Mouse (Mus musculus): ENCODE results near the gene Kirrel3.

Gene Kirrel3

DNA sequence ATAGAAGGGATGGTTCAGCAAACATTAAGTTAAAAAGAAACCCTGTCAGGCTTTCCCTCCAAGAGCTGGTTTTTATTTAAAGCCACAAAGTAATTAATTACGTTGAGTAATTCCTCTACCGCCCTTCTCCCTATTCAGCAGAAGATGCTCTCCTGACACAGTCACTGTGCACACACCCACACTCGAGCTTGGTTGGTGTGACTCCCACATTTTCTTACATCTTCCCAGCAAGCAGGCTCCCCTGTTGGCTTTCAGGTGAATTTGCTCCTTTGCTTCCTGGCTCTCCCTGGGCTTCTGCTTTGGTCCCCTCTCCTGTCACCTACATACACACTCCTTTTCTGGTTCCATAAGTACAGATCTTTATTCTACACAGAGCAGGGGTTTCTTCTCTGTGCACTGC lies 203.7 kb downstream of the Kirrel3 start:
- no peak for DNase-seq (ENCODE audit: low read depth, low spot score)

DNA sequence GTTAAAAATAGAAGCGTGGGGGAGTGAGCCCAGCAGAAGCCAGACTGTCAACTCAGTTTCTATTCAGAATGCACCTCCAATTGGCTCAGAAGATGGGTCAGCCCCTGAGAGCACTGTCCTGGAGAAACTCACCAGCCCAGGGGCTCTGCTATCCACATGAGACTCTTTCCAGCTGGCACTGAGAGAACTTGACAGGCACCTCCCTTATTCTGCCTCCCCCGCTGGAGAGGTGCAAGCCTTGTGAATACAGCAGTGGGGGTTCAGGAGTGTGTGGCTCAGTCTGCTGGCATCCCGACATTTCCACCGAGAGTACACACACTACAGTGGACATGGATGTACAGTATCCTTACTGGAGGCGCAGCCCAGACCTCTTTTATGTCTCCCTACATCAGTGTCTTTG lies 210.0 kb downstream of the Kirrel3 start:
- DNase-seq (ENCODE audit: low read depth, low spot score) = no peak

DNA sequence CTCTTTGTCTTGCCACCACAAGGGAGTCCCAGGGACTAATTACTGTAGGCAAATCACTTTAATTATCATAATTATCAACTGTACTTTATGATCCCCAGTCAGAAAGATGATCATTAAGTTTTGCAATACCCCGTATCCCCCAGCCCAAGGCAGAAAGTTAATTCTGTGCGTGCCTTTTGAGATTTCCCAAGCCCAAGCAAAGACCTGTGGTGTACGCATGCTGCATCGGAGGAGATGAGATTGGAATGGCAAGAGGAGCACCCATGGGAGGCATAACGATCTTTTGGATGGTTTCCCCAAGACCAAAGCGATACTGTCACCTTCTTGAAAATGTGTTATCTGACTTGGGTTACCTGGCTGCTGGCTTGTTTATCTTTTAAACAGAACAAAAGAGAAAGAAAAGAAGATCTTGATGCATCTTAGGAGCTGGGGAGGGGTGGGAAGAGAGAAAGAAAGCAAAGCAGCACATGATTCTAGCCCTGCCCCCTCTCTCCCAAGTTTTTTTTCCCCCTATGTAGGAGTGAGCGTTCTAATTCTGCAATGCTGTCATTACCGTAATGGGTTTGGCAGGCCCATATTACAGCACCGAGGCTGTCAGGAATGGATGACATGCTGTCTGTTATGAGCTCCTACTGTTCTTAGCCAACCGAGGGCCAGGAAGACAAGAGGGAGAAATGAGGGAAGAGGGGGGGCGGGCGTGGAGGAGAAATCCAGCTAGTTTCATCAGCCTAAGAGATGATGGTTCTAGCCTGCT lies 218.0 kb downstream of the Kirrel3 start:
- no peak for DNase-seq (ENCODE audit: low read depth, low spot score)

DNA sequence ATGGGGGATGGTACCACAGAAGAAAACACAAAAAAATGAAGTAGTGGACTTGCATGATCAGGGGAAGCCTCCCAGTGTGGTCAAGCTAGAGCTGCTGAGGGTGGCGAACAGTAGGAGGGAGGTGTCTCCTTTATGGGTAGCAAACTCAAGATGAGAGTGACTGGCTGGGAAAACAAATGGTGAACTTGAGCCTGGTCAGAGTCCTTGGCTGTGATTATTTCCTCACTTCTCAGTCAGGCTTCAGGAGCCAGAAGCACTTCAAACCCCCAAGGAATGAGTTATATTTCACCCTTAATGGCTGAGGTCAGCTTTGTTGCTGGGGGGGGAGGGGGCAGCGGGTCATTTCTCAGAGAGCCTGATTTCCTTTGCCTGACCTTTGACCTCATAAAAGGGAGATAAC lies 218.7 kb downstream of the Kirrel3 start:
- DNase-seq (ENCODE audit: low read depth, low spot score) = no peak

DNA sequence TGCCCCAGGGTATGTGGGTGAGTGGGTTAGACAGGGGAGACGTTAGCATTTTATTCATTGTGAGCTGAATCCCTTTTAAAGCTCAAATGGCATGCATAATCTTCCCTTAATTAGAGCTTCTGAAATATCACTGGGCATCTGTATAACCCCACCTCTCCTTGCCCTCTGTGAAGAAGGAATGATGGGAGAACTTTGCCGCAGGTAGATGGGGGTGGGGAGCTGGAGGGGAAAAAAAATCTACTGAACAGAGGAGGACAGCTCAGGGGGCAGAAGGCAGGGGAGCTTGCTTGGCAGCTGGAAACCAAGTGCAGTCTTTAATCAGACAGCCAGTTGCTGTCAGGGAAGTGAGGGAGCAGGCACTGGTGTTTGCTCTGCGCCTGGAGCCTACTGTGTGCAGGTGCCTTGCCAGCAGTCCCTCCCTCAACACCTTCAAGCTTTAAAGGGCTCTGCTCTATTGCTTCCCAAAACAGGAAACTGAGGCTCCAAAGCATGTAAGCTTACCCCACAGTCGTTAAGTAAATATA lies 220.7 kb downstream of the Kirrel3 start:
- no peak for DNase-seq (ENCODE audit: low read depth, low spot score)

DNA sequence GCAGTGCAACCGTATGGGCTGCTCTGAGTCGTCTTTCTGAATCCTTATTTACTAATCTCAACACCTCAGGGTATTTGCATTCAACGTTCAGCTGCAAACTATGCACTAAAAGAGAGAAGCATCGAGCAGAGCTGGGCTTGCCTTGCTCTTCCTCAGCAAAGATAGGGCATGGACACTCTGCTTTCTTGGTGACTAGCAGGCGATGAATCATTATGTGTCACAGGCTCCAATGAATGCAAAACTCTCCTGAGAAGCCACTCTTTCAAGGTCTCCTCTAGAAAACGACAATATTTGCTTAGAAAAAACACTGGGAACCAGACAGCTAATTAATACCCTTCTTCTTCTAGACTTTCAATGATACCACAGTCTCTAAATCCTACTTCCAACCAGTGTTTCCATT lies 223.0 kb downstream of the Kirrel3 start:
- DNase-seq (ENCODE audit: low read depth, low spot score) = no peak

DNA sequence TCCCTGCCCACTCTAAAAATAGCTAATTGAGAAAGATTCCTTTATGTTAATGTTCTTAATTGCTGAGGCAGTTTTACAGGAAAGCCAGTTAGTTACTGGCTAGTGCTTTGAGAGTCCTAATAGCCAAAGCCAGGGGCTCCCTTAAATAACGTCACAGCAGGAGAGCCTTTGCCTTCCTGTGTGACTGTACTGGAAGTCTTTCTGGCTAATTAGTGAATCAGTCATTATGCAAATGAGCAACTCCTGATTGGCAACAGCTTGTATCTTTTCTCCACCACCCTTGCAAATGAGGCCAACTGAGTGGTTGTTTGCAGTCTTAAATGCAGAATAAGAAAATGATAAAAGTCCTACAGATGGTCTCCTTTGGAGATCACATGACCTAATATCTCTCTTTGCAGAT lies 226.3 kb downstream of the Kirrel3 start:
- DNase-seq (ENCODE audit: low read depth, low spot score) = no peak

DNA sequence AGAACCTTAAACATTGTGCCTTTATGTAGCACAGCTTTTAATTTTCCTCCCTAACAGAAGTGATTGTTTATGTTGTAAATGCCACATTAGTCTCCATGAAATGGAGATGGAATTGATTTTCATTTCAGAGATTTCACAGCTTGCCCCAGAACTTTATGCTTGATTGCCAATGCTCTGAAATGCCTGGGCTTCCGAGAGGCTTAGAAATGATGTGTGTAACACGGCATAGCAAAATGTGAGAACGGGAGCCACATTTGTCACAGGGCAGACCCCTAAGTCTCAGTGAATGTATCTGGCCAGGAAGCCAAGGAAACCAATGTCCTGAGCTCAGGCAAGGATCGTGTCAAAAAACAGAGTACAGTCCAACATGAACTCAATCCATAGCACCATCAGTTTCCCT lies 227.3 kb downstream of the Kirrel3 start:
- DNase-seq (ENCODE audit: low read depth, low spot score) = no peak

DNA sequence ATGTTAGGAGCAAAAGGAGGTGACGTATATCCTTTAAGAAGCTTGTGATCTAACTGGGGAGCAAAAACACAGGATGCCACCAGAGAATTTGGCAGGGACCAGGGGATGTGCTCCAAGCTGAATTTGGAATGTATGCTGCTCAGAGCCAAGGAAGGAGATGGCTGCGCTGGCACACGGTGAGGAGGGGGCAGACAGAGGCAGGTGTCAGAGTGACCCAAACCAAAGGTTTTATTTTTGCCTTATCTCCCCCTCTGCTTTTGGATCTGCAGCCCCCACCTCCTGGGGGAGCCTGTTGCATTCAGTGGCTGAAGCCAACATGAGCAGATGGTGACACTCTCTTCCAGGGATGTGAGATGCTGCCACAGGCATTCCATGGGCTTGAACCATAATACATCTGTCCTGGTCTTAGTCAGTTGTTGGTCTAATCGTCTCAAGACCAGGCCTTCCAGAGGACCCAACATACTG lies 227.8 kb downstream of the Kirrel3 start:
- no peak for DNase-seq (ENCODE audit: low read depth, low spot score)

DNA sequence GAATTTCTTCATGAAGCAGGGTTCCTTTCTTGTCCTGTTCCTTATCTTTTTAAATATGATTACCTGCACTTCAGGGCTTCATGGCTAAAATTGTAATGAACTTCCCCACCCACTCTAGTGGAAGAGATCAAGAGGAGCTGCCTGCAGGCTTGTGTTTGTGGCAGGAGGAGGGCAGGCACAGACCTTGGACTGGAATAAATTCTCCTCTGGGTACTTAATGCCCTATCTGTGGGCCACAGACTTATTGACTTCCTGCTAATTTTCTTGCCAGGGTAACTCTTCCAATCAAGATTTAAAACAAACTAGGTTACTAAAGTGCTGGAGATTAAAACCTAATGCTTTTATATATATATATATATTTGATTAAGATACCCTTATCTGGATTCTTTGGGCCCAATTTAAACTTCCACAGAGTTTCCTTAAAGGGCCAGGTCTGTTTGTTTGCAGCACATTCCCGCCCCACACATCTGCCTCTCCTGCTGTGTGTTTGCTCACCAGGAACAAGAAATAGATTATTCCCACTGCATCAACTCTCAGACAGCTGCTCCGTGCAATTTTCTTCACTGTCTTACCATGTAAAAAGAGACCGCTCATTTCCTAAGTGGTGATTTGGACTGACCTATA lies 229.4 kb downstream of the Kirrel3 start:
- DNase-seq (ENCODE audit: low read depth, low spot score) = no peak

DNA sequence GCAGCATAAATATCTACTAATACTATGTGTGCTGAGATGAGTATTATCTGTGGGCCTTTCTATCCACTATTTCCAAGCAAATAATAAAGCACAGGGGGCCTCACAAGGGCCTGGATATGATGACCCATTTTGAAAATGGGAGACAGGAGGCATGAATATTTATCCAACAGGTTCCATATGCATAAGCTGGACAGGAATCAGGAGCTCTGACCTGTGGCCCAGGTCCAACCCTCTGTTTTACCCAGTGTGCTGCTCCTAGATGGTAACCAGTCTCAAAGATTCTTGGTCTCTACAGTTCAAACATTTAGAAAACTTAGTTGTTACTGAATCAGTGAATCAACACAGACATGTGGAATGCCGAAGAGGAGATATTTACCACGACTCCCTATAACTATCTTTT lies 230.8 kb downstream of the Kirrel3 start:
- no peak for DNase-seq (ENCODE audit: low read depth, low spot score)

DNA sequence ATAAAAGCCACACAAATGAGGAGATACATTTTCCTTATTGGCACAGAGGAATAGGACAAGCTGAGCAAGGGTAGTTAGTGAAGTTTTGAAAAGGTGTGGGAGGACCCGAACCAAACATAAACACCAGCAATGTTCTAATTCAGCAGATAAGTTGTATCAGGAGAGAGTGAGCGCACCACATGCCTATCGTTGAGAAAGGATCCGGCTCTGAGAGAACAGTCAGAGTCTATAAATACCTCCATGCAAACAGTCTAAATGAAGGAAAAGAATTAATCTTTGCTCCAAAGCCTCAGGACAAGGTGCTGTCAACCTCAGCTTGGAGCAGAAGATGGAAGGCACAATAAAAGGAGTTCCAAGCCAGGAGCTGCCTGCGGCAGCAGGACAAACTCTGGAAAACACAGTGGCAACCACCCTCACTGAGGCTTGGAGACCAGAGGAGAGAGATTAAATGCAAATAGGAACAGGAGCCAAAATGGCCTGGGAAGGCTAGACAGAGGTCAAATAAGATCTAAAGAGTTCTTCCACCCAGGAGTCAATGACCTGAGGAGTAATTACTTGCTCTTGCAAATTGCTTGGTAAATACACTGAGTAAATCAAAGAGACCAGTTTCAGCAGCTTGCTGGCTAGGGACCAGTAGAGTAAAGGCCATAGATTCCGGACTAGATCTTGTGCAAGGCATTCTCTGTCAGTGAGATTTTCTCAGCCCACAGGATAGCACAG lies 235.9 kb downstream of the Kirrel3 start:
- no peak for DNase-seq (ENCODE audit: low read depth, low spot score)

DNA sequence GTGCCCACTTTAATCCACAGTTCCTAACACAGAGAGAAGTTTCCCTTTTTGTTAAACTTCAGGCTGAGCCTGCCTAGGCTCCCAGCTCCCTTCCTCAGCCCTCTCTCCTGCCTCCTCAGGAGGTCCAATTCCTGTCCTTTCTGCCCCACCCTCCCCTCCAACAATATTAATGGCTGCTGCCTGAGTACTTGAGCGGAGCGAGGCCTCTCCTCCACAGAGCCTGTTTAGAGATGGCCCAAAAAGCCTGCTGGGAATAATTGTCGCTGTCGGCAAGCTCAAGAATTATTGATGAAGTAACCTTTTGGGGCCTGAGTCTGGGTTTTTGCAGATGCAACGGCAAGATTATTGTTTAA lies 236.5 kb downstream of the Kirrel3 start:
- no peak for DNase-seq (ENCODE audit: low read depth, low spot score)

DNA sequence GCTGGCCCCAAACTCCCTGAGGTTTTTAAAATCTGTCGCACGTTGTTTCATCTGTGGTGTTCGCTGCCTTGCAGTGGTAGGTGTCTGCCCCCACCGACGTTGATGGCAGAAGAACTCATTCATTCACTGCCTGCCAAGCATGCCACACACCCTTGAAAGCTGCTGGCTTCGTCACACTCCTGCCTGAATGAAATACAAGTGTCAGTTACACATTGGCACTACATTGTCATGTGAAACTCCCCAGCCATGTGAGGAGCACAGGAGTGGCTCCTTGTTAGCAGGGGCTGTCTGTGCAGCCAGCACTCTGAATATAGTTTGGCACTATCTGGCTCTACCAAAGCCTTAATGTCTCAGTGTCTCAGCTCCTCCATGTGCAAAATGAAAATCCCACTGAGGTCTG lies 246.8 kb downstream of the Kirrel3 start:
- no peak for DNase-seq (ENCODE audit: low read depth, low spot score)

DNA sequence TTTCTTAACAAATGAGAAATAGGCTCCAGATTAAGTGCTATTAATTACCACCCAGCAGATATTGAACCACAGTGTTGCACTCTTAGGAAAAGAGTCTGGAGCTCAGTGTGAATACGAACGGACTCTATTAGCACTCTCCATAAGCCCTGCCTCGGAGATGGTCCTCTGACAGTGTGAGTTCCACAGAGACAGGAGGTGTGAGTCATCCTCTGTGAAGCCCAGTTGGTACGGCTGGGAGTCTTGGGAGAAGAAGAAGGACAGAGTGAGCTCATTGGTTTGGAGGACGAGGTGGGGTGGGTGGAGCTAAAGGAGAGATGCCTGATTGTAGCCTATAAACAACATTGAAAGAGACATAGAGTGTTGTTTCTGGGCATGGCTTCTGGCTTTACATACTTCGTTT lies 247.9 kb downstream of the Kirrel3 start:
- no peak for DNase-seq (ENCODE audit: low read depth, low spot score)

DNA sequence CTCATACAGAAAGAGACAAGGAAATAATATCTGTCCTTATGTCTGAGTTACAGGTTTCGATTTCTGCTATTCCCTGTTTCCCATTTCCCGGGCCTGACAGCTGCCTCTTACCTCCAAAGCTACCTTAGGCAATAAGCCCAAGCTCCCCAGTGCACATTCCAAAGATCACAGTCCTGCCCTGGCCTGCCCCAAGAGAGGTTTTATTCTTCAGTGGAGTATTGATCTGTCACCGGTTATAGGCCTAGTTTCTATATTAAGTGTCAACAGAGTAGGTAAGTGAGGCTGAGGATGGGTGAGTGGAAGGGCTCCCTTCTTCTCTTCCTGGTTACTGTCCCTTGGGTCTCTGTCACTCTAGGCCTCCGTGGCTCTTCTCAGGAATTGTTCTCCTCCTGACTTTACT lies 249.3 kb downstream of the Kirrel3 start:
- DNase-seq (ENCODE audit: low read depth, low spot score) = no peak

DNA sequence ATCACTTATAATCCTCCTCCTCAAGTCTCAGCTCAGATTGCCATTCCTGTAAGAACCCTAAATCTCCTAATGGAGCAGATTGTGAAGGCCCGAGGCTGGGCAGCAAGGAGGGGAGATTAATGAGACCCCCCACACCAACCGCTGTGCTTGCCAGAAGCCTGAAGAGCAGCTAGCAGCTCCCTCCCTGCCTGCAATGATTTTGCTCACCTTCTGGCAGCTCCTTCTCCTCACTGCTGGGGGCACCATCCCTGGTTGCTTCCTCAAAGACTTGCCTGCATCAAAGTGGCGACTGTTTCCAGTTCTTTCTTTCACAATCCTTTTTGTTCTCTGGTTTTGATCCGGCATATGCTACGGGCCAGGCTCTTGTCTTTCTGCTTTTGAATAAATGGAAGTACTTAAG lies 253.7 kb downstream of the Kirrel3 start:
- no peak for DNase-seq (ENCODE audit: low read depth, low spot score)

DNA sequence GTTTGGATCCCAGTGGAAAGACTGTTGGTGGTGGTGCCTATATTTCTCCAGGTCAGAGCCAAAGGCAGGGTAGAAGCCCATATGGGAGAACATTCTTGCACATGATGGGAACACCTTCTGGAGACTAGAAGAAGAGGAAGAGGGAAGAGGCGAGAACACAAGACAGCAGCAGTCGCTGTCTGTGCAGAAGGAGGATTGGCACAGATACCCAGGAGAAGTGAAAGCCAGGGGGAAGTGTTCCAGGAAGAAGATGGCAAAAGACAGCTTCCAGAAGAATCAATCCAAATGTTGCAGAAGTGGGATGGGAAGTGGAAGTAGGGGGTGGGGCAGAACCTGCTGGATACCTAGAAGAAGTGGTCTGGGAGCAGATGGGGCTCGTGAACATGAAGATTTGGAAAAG lies 255.1 kb downstream of the Kirrel3 start:
- DNase-seq (ENCODE audit: low read depth, low spot score) = no peak

DNA sequence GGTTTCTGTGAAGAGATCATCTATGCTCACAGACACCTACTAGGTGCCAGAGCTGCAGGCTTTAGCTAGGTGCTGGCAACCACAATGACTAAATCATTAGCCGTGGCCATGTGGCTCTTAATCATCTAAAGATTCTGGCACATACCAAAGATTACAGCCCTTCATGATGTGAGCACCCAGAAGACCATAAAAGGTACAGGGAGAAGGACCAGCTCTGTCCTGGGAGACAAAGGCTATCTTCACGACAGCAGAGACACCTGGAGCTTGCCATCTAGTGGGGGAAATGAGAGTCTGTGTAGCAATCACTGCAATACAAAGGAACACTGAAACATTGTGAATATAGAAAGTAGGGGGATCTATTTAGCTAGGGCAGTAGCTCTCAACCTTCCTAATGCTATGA lies 262.3 kb downstream of the Kirrel3 start:
- no peak for DNase-seq (ENCODE audit: low read depth, low spot score)

DNA sequence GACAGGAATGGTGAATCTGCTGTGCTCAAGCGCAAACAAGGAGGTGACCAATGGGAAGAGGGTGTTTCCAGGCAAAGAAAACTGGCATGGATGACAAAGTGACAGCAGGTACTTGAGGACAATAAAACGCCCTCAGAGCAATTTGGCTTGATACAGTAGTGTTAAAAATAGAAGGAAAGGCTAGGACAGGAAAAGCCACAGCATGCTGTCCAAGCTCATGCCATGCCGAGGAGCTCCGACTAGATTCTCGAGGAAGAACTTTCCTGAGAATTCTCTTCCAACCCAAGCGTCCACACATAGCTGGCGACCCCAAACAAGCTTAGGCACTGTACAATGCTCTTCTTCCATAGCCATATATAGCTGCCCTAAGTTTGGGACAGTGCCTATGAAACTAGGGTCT lies 263.5 kb downstream of the Kirrel3 start:
- DNase-seq (ENCODE audit: low read depth, low spot score) = no peak

DNA sequence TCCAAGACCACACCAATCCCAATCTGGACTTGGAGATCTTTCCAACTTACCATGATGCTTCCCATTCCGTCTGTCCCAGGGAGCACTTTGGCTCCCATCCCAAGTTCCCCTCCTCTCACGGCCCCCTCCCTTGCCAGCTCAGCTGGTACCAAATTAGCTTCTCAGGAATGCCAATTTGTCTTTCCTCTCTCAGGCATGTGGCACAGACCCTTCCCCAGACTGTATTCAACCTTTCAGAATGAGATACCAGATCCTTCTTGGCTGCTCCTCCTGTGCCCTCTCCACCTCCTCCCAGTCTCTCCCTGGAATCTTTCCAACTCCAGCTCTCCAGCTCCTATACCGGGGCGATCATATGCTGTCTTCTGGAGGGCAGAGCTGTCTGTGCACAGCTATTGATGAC lies 264.2 kb downstream of the Kirrel3 start:
- no peak for DNase-seq (ENCODE audit: low read depth, low spot score)

DNA sequence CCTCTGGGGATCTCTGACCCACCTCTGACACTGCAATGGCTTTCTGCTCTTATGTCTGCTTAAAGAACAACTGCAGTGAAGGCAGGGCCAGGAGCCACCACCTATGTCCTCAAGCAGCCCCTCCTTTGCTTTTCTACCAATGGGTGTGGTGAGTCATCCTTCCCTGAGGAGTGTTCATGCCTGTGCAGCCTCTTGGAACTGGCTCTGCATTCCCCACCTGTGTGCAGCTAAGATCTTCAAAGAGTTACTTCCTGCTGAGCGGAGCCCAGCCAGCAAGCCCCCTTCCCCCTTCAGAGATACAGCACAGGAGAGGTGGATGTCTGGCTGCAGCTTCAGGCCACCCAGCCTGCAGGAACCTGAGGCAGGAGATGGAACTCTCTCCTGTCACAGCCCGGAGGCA lies 265.2 kb downstream of the Kirrel3 start:
- no peak for DNase-seq (ENCODE audit: low read depth, low spot score)
